Mouse (Mus musculus) kidney, adult 18-20 months (tissue): ENCODE results near the gene Tnn.
A peak's percentile ranks its signal among the peaks of the same experiment; 100 is the strongest.

ENCODE experiments used
- DNase-seq: peaks from one replicate; pipeline ENCODE4 v3.0.0; 2021

The Tnn gene

DNA sequence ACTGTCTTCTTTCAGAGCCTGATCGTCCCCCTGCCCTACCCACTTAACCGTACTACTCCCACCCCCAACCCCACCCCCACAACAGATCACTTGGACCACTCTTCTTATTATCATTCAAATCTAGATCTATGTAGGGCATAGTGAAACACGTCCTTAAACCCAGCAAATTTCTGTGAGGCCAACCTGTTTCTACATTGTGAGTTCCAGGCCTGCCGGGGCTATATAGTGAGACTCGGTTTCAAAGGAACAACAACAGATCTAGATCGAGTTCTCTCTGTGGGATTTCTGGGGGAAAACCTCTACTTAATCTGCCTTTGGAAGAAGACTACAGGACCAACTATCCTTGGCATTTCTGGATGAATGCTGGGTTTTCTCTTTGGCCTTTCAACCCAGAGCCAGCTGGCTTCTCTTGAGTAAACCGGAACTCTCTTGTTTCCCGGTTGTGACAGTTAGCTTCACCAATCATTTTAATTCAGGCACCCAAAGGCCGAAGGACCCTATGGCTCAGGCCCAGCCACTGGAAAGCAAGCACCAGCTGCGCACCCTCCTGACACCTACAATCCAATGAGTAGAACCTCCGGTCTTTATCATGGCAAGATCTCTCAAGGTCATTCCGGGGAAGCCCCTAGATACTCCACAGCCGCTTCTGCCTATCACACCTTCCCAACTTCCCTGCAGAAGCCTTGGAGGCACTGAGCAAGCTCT, 110.0 kb downstream of the Tnn start:
- DNase-seq: no peak

DNA sequence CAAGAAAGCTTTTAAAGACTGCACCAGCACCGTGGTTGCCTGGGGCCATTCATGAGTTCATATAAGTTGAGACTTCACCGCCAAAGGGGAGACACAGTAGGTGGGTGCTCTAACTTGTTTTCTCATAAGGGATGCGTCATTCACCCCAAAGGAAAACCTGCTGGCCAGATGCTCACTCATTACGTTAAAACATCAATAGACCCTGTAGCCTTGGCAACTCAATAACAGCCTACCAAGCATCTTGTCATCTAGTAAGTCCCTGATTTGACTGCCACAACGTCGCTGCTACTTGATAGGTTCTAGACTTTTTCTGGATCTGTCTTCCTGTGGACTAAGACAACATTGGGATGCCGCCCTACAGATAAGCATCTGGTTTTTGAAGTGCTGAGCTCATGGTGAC, 111.0 kb downstream of the Tnn start:
- DNase-seq: no peak

GRCm38 (mm10) chr1:160041264-160041775, 112.1 kb downstream of the Tnn start:
- DNase-seq: no peak

DNA sequence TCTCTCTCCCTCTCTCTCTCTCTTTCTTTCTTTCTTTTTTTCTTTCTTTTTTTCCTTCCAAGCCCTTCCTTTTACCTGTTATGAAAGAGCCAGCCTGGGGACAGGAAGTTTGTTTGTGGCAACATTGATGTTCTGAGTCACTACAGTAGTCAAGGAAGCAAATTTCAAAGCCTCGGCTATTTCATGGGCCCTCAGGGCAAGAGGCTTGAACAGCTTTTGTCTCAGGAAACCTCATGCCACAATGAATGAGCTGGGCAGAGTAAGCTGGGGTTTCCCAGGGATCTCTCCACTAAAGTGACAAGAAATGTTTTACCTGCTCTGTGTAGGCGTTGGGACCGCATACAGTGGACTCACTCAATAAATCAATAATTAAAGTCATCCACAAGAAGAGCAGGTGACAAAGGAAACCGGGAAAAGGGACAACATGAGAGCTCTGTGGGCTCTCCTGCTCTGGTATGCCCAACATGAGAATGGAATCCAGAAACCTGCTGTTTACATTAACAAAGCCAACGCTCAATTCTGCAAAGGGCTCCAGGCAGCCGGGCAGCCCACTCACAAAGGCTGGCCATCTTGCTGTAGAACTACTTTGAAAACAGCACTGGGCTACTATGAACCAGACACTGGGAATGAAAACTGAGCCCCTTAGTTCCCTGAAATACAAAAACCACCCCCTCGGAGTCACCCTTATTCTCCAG, 113.3 kb downstream of the Tnn start:
- no peak for DNase-seq

GRCm38 (mm10) chr1:160036996-160037521, 116.3 kb downstream of the Tnn start:
- DNase-seq: peak; percentile 33

DNA sequence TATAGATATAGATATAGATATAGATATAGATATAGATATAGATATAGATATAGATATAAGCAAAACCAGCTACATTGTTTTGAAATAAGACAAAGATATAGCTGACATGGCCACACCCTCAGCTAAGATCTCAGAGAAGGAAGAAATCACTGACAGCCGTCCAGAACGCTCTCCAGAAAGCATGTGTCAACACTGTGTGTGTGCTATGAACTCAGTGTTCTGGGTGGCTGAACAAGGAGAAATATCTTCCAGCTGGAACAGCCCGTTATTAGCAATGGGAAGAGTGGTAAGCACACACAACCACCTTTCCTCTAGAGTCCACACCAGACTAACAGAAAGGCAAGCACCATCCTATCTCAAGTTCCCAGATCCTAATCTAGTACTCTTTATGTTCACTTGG, 117.8 kb downstream of the Tnn start:
- no peak for DNase-seq
